Mouse (Mus musculus) ES-E14 (cell line): ENCODE measurements around the gene Duox2. TPM values are rescaled to one million over a fixed set of nuclear protein-coding genes. Genes with fewer than 3 reads are reported as not detected.

Experiments
- DNase-seq: peaks from one replicate; pipeline ENCODE4 v3.0.0-alpha.2; 2013; ENCODE audit warnings: low read depth, low spot score
- H3K27ac ChIP-seq: 2 replicates; pipeline ENCODE4 v1.5.1; 2012; ENCODE audit warnings: low read depth, mild to moderate bottlenecking, low read length, moderate library complexity, mixed read lengths; ENCODE audit not compliant: poor library complexity, insufficient read depth, severe bottlenecking
- H3K36me3 ChIP-seq: 2 replicates; pipeline ENCODE4 v1.6.1; 2012; ENCODE audit warnings: mild to moderate bottlenecking, low read length, moderate library complexity, mixed read lengths; ENCODE audit not compliant: control insufficient read depth, poor library complexity, insufficient read depth, severe bottlenecking
- H3K4me1 ChIP-seq, 2 experiments: fragments of 150-350 bp in 1 of 2; sonication (generic) in 1 of 2; 2 replicates each; pipeline ENCODE4 v1.6.1; 2012; ENCODE audit warnings: low read length in 2 of 2, mild to moderate bottlenecking in 1 of 2, mixed read lengths in 1 of 2; ENCODE audit not compliant: control insufficient read depth in 2 of 2, insufficient read depth in 2 of 2, poor library complexity in 1 of 2
- H3K4me3 ChIP-seq, 2 experiments: fragments of 150-350 bp in 1 of 2; sonication (generic) in 1 of 2; 2 replicates each; pipeline ENCODE4 v1.5.1; 2012; ENCODE audit warnings: low read length in 2 of 2, low read depth in 1 of 2, mild to moderate bottlenecking in 1 of 2, mixed read lengths in 1 of 2; ENCODE audit not compliant: insufficient read depth in 1 of 2, poor library complexity in 1 of 2, severe bottlenecking in 1 of 2
- H3K9ac ChIP-seq: 2 replicates; pipeline ENCODE4 v1.6.1; 2012; ENCODE audit warnings: low read depth, mild to moderate bottlenecking, low read length, mixed read lengths; ENCODE audit not compliant: poor library complexity, insufficient read depth, severe bottlenecking
- H3K9me3 ChIP-seq: fragments of 150-350 bp; sonication (generic); 2 replicates; pipeline ENCODE4 v1.6.1; 2012; ENCODE audit warnings: low read depth, mild to moderate bottlenecking, low read length; ENCODE audit not compliant: control insufficient read depth, insufficient read depth
- CHD2 ChIP-seq: IDR thresholded peaks from 2 replicates; pipeline ENCODE4 v1.6.1; 2014; ENCODE audit warnings: mild to moderate bottlenecking, low read depth, low read length, inconsistent platforms
- HCFC1 ChIP-seq: IDR thresholded peaks from 2 replicates; pipeline ENCODE4 v1.6.1; 2012; ENCODE audit warnings: low read length, inconsistent platforms, borderline replicate concordance; ENCODE audit not compliant: insufficient read depth
- MAFK ChIP-seq: IDR thresholded peaks from 2 replicates; pipeline ENCODE4 v1.6.1; 2014; ENCODE audit warnings: mild to moderate bottlenecking, low read depth, low read length, inconsistent platforms; ENCODE audit not compliant: insufficient read depth
- in situ Hi-C, 2 experiments: fragments of 600-800 bp; cut with MboI; formaldehyde crosslinking; loops; one replicate each; pipeline ENCODE4 v1.15.1; 2025; ENCODE audit warnings: low sequenced_read_pairs in 2 of 2, inconsistent platforms in 1 of 2; ENCODE audit not compliant: unreplicated experiment in 2 of 2
- total RNA-seq: library from RNA; depleted of rRNA; stranded (reverse); fragments of 300-350 nt; gene quantifications from 2 replicates; pipeline ENCODE4 v1.2.3, GENCODE M21; 2012; rRNA removed

Duox2 gene
- total RNA-seq, 1 experiment, result 0.13 TPM

DNA sequence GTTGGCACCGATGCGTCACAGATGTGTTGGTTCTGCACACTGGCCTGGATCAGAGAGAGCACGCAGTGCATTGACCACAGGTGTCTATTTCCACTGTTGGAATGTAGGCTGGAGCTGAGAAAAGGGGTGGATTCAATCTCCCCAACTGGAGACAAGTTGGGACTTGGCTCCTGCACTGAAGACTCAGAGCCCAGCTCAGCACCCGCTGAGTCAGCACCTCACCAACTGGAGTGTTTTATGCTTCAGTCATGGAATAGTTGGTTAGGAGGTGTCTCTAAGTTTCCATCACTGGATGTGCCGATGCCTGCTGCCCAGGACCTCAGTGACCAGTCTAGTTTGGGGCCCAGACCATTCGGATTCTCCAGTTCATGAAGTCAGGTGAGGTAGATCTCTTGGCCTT, 67.9 kb downstream of the Duox2 start:
- Histone ChIP-seq H3K27ac (no peak overlapping the region), H3K36me3 (no peaks in the 10 kb centered on the region; the same call in 1 of the 2 replicates), H3K4me3 (no peak overlapping the region), H3K9ac (no peak overlapping the region), H3K9me3 (no peaks in the 10 kb centered on the region), H3K4me1 (peaks cover 5 to 8% of the 10 kb centered on the region in 2 experiments; a peak in 2 of 4 replicates)
- DNase-seq, result no peak
- in situ Hi-C loops, result no loop called here
- TF ChIP-seq HCFC1, result no peak
- TF ChIP-seq MAFK, result peak; percentile 81; the same call in 1 of the 2 replicates
- no peak for TF ChIP-seq CHD2

Other genes starting within 250 kb of the Duox2 start
- 15.4 and 18.2 TPM in 2 replicates for gene Spg11, start 180.1 kb downstream of the Duox2 start, total RNA-seq
- gene B2m, start 150.8 kb downstream of the Duox2 start, total RNA-seq, result 38.4 and 73.8 TPM in 2 replicates
- not detected in 2 replicates for gene Trim69, start 137.7 kb downstream of the Duox2 start, total RNA-seq
- 1.3 and 2.3 TPM in 2 replicates for gene Patl2, start 112.3 kb downstream of the Duox2 start, total RNA-seq
- 0.53 and 1.9 TPM in 2 replicates for gene Terb2, start 112.2 kb downstream of the Duox2 start, total RNA-seq
- 18.3 and 26.0 TPM in 2 replicates for gene Sord, start 63.7 kb downstream of the Duox2 start, total RNA-seq
- gene Duoxa2, start 451 bp upstream of the Duox2 start, total RNA-seq, result 0.49 and 0.95 TPM in 2 replicates
- 0.90 and 1.3 TPM in 2 replicates for gene Duoxa1, start 15.3 kb upstream of the Duox2 start, total RNA-seq
- gene Duox1, start 17.2 kb upstream of the Duox2 start, total RNA-seq, result 0.76 and 1.0 TPM in 2 replicates
- gene Shf, start 70.7 kb upstream of the Duox2 start, total RNA-seq, result 9.2 and 16.6 TPM in 2 replicates
- 0.16 and 0.36 TPM in 2 replicates for gene Slc28a2, start 128.0 kb upstream of the Duox2 start, total RNA-seq
- gene Gm14085, start 186.5 kb upstream of the Duox2 start, total RNA-seq, result not detected in 2 replicates